Mouse (Mus musculus) kidney, postnatal 10 days (tissue): ENCODE measurements at regions not wholly inside any gene's neighbourhood (a gene's known extent, or its start where the extent isn't known, plus 50 kb on each side); places are given as distances from the start of the nearest gene placed in this dataset.
A peak's percentile ranks its signal among the peaks of the same experiment; 100 is the strongest.

Source experiments
- DNase-seq: peaks from one replicate; pipeline ENCODE4 v3.0.0; 2021; ENCODE audit warnings: mixed read lengths

- DNase-seq = peak; percentile 18
Observed at GRCm38 (mm10) chr10:53434376-53435171, 54.8 kb upstream of the Cep85l start.

GRCm38 (mm10) chr10:53432794-53433193 is 53.0 kb upstream of the Cep85l start:
- no peak for DNase-seq

GRCm38 (mm10) chr10:53429539-53430344 is 50.0 kb upstream of the Cep85l start:
- DNase-seq = no peak
